Mouse (Mus musculus): ENCODE data around the gene Kcna10. TPM values are rescaled to one million over a fixed set of nuclear protein-coding genes. Genes with fewer than 3 reads are reported as not detected.

Gene Kcna10
- polyA plus RNA-seq, 1 experiment from 2014 or later = not detected

DNA sequence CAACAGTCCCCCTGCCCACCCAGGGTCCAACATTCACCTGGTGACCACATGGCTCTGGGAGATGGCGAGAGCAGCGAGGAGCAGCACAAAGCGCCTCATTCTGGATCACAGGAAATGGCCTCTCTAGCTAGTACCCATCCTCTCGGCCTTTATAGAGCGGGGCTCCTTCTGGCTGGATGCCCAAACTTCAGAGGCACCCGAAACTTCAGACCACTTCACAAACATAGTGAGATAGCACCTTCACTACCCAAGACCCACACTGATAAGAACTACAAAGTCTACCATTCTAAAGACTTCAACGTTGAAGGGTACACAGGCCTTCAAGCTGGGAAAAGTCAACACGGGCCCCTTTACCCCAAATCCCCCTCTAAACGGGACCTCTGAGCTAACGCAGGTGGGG is 38.8 kb downstream of the Kcna10 start, which contains the start of gene Cym:
Cym (minus strand) TSS at position 125 of the 400 bp plus-strand sequence.
- Histone ChIP-seq H3K4me1 (replicated peaks; ENCODE audit: insufficient read depth, low read length) (no peaks in the 10 kb centered on the region), H3K9ac (ENCODE audit: low read depth, low read length) (no peak within 1 kb of the TSS), H3K9me3 (replicated peaks; ENCODE audit: low read length) (no peaks in the 10 kb centered on the region), H3K4me3 (replicated peaks; ENCODE audit: low read depth, low read length) (no peak within 1 kb of the TSS), H3K4me2 (ENCODE audit: low read length) (no peak within 1 kb of the TSS), H3K27me3 (ENCODE audit: insufficient read depth, low read length) (no peaks in the 10 kb centered on the region), H3K27ac (no peak within 1 kb of the TSS), H3K36me3 (ENCODE audit: insufficient read depth, low read length) (no peaks in the 10 kb centered on the region)
- no peak for TF ChIP-seq CTCF (IDR thresholded peaks at IDR 0.05; ENCODE audit: low read depth)
- 77% methylated on average over 10 of the region's 10 CpGs for WGBS
- ATAC-seq (replicated peaks; ENCODE audit: low FRiP score, low read depth) (no peak), DNase-seq (ENCODE audit: low spot score) (no peak)

DNA sequence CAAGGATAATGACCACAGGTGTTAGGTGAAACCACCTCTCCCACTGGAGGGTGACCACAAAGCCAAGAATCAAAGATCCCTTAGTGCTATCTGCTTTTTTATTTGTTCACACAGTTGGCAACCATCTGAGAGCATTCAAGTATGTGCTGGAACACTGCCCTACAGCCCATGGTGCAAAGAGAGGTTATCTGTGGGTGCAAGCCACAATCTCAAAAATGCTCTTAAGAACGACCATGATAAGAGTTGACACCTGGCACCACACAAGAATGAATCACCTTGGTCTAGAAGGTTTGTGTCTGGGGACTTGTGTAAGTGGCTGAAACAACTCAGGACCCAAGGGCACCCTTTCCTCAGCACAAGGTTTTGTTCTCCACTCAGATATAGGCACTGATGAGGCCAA is 40.4 kb downstream of the Kcna10 start:
- no peak for TF ChIP-seq CTCF (IDR thresholded peaks at IDR 0.05; ENCODE audit: low read depth)
- Histone ChIP-seq H3K4me1 (replicated peaks; ENCODE audit: insufficient read depth, low read length) (no peaks in the 10 kb centered on the region), H3K27me3 (ENCODE audit: insufficient read depth, low read length) (no peaks in the 10 kb centered on the region), H3K4me2 (ENCODE audit: low read length) (no peak overlapping the region), H3K4me3 (replicated peaks; ENCODE audit: low read depth, low read length) (no peak overlapping the region), H3K36me3 (ENCODE audit: insufficient read depth, low read length) (no peaks in the 10 kb centered on the region), H3K27ac (no peak overlapping the region), H3K9me3 (replicated peaks; ENCODE audit: low read length) (no peaks in the 10 kb centered on the region), H3K9ac (ENCODE audit: low read depth, low read length) (no peak overlapping the region)
- DNase-seq (ENCODE audit: low spot score) = no peak
- WGBS = 59% methylated on average over 1 of the region's 1 CpGs
- no peak for ATAC-seq (replicated peaks; ENCODE audit: low FRiP score, low read depth)

DNA sequence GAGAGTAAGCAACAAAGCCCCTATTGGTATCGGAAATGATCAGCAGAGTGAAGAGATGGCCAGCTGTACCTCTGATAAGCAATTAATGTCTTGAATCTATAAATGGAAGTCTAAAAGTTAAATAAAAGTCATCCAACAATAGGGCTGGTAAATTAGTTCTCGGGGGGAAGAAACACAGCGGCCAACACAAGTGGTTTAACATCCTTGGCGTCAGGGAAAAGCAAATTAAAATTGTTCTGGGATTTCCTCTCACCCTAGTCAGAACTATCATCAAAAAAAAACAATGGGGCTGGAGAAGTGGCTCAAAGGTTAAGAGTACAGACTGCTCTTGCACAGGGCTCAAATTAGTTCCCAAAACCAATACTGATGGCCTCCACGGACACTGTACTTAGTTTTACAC is 43.0 kb downstream of the Kcna10 start:
- no peak overlapping the region for H3K27ac ChIP-seq
- no peak for TF ChIP-seq CTCF (IDR thresholded peaks at IDR 0.05; ENCODE audit: low read depth)
- H3K36me3 ChIP-seq (ENCODE audit: insufficient read depth, low read length) = no peaks in the 10 kb centered on the region
- H3K4me2 ChIP-seq (ENCODE audit: low read length) = no peak overlapping the region
- H3K9ac ChIP-seq (ENCODE audit: low read depth, low read length) = no peak overlapping the region
- DNase-seq (ENCODE audit: low spot score) (no peak), ATAC-seq (replicated peaks; ENCODE audit: low FRiP score, low read depth) (no peak)
- H3K27me3 ChIP-seq (ENCODE audit: insufficient read depth, low read length) = no peaks in the 10 kb centered on the region
- H3K4me1 ChIP-seq (replicated peaks; ENCODE audit: insufficient read depth, low read length) = no peaks in the 10 kb centered on the region
- no peak overlapping the region for H3K4me3 ChIP-seq (replicated peaks; ENCODE audit: low read depth, low read length)
- 80% methylated on average over 5 of the region's 5 CpGs for WGBS
- no peaks in the 10 kb centered on the region for H3K9me3 ChIP-seq (replicated peaks; ENCODE audit: low read length)

DNA sequence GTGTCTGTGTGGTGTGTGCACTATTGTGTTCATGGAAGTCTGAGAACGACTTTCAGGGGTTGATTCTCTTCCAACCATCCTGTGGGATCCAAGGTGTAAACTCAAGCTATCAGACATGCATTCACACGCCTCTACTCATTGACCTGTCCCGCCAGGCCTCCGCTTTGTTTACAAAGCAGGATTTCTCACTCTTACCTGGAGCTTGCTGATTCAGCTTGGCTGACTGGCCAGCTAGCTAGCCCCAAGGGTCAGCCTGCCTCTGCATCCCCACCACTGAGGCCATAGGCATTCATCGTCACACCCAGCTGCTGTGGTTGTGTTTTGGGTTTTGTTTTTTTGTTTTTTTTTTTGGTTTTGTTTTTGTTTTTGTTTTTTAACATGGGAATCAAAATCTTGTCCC is 46.4 kb downstream of the Kcna10 start:
- DNase-seq (ENCODE audit: low spot score) (no peak), ATAC-seq (replicated peaks; ENCODE audit: low FRiP score, low read depth) (no peak)
- H3K4me2 ChIP-seq (ENCODE audit: low read length) = no peak overlapping the region
- 81% methylated on average over 5 of the region's 5 CpGs for WGBS
- H3K4me1 ChIP-seq (replicated peaks; ENCODE audit: insufficient read depth, low read length) = 0 out of 2 replicates have a peak, but pooled peaks cover 3% of the 10 kb centered on the region
- H3K27me3 ChIP-seq (ENCODE audit: insufficient read depth, low read length) = no peaks in the 10 kb centered on the region
- TF ChIP-seq CTCF (IDR thresholded peaks at IDR 0.05; ENCODE audit: low read depth) = no peak
- H3K9me3 ChIP-seq (replicated peaks; ENCODE audit: low read length) = no peaks in the 10 kb centered on the region
- H3K36me3 ChIP-seq (ENCODE audit: insufficient read depth, low read length) = no peaks in the 10 kb centered on the region
- H3K9ac ChIP-seq (ENCODE audit: low read depth, low read length) = no peak overlapping the region
- H3K27ac ChIP-seq = no peak overlapping the region
- H3K4me3 ChIP-seq (replicated peaks; ENCODE audit: low read depth, low read length) = no peak overlapping the region

DNA sequence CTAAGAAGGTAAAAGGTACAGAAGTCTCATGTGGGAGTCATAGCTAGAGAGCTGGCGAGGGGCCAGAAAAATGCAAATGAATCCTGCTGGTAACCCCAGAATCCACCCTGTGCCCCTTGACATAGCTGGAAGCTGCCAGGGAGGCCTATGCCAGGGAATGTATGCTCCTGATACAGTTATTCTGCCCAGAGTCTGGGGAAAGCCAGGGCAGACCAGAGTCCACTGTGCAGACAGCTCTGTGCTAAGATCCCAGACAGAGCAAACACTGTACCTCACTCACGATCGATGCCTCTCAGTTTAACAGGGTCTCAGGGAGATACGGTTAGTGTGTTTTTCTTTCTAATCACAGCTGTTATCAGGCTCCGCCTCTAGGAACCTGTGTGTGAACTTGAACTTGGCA is 47.0 kb downstream of the Kcna10 start:
- no peak for ATAC-seq (replicated peaks; ENCODE audit: low FRiP score, low read depth)
- H3K9ac ChIP-seq (ENCODE audit: low read depth, low read length) = no peak overlapping the region
- no peak for DNase-seq (ENCODE audit: low spot score)
- TF ChIP-seq CTCF (IDR thresholded peaks at IDR 0.05; ENCODE audit: low read depth) = no peak
- no peaks in the 10 kb centered on the region for H3K9me3 ChIP-seq (replicated peaks; ENCODE audit: low read length)
- no peaks in the 10 kb centered on the region for H3K36me3 ChIP-seq (ENCODE audit: insufficient read depth, low read length)
- WGBS = 35% methylated on average over 5 of the region's 5 CpGs
- no peaks in the 10 kb centered on the region for H3K27me3 ChIP-seq (ENCODE audit: insufficient read depth, low read length)
- H3K4me1 ChIP-seq (replicated peaks; ENCODE audit: insufficient read depth, low read length) = 0 out of 2 replicates have a peak, but pooled peaks cover 3% of the 10 kb centered on the region
- no peak overlapping the region for H3K4me3 ChIP-seq (replicated peaks; ENCODE audit: low read depth, low read length)
- no peak overlapping the region for H3K27ac ChIP-seq
- no peak overlapping the region for H3K4me2 ChIP-seq (ENCODE audit: low read length)

DNA sequence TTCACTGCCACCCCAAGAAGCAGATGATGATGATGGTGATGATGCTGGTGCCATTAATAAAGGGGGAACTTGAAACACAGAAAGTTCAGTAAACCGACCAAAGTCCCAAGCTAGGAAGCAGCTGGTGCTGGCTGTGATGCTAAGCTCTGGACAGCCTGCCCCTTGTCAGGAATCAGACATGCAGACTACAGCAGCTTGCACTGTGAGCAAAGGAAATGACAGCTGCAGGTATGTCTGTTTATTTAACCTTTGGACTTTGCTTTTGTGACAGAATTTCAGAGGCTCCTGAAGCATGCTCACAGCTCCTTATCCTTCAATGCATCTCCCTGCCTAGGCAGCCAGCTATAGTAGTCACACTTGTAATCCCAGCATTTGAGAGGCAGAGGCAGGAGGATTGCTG is 47.7 kb downstream of the Kcna10 start, which contains the start of gene A630076J17Rik:
A630076J17Rik (plus strand) TSS at position 88 of the 400 bp plus-strand sequence.
- no peak within 1 kb of the TSS for H3K4me3 ChIP-seq (replicated peaks; ENCODE audit: low read depth, low read length)
- no peaks in the 10 kb centered on the region for H3K9me3 ChIP-seq (replicated peaks; ENCODE audit: low read length)
- no peak within 1 kb of the TSS for H3K27ac ChIP-seq
- TF ChIP-seq CTCF (IDR thresholded peaks at IDR 0.05; ENCODE audit: low read depth) = no peak
- H3K4me1 ChIP-seq (replicated peaks; ENCODE audit: insufficient read depth, low read length) = 0 out of 2 replicates have a peak, but pooled peaks cover 3% of the 10 kb centered on the region
- H3K4me2 ChIP-seq (ENCODE audit: low read length) = no peak within 1 kb of the TSS
- H3K9ac ChIP-seq (ENCODE audit: low read depth, low read length) = no peak within 1 kb of the TSS
- DNase-seq (ENCODE audit: low spot score) = peak; percentile 10
- no peaks in the 10 kb centered on the region for H3K27me3 ChIP-seq (ENCODE audit: insufficient read depth, low read length)
- ATAC-seq (replicated peaks; ENCODE audit: low FRiP score, low read depth) = peak; percentile 61; the same call in 1 of the 2 replicates
- H3K36me3 ChIP-seq (ENCODE audit: insufficient read depth, low read length) = no peaks in the 10 kb centered on the region
- 10% methylated on average over 1 of the region's 1 CpGs for WGBS

DNA sequence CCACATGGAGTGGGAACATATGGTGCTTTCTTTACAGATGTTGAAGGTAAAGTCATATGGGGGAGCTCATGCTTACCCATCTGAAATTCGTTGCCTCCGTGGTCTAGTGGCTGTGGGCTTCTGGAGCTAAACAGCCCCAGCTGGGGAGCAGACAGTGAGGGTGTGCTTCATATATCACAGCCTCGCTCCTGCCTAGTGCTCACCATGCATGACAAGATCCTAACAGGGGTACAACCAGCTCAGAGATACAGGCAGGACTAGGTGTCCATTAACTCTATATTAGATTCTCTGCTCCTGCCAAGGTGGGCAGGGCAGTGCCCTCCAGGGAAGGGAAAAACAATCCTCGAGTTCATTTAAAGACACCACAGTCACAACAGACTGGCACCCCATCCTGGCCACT is 48.3 kb downstream of the Kcna10 start:
- no peak for TF ChIP-seq CTCF (IDR thresholded peaks at IDR 0.05; ENCODE audit: low read depth)
- no peak for ATAC-seq (replicated peaks; ENCODE audit: low FRiP score, low read depth)

More for the DNA sequence above, 48.3 kb downstream of the Kcna10 start:
- Histone ChIP-seq H3K9ac (ENCODE audit: low read depth, low read length) (no peak overlapping the region), H3K4me1 (replicated peaks; ENCODE audit: insufficient read depth, low read length) (0 out of 2 replicates have a peak, but pooled peaks cover 3% of the 10 kb centered on the region), H3K9me3 (replicated peaks; ENCODE audit: low read length) (no peaks in the 10 kb centered on the region), H3K27me3 (ENCODE audit: insufficient read depth, low read length) (no peaks in the 10 kb centered on the region), H3K36me3 (ENCODE audit: insufficient read depth, low read length) (no peaks in the 10 kb centered on the region), H3K4me2 (ENCODE audit: low read length) (no peak overlapping the region), H3K4me3 (replicated peaks; ENCODE audit: low read depth, low read length) (no peak overlapping the region), H3K27ac (no peak overlapping the region)
- DNase-seq (ENCODE audit: low spot score) = no peak
- 20% methylated on average over 4 of the region's 4 CpGs for WGBS

All from kidney, postnatal 0 days (tissue).